8 mouse cellular contexts compared by ENCODE assay signal in the genomic region with DNA sequence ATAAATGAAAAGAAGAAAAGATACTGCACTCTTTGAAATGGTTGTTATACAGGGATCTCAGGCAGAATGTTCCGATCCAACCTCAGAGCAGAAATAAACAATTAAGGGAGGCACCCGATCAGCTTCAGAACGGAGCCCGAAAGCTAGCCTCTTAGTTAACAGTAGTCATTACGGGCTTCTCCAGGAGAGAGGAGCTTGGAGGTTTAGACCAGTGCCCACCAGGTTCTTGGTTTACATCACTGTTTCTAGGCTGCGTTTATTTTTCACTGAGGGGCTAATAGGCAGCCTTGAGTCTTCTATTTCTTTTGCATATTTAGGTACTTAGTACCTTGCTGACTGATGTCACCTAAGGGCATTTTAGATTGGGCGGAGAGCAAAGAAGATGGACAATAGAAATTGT. TPM values are rescaled to one million over a fixed set of nuclear protein-coding genes. Genes with fewer than 3 reads are reported as not detected.
DNase-seq lines count a peak whose midpoint lies in the region; ATAC-seq and TF ChIP-seq lines count a peak whose summit lies in the region.
"Had no signal": no experiment of that assay in that cellular context is flagged by ENCODE, and none has a peak within 500 bp of the region (broad histone marks: within the 10 kb centered on the region; RNA-seq: fewer than 3 reads in every experiment).

No protein-coding gene starts in this region.

- no peaks in the 10 kb centered on the region for H3K9me3 ChIP-seq in lung, embryonic 16.5 days (ENCODE audit: control insufficient read depth, low read length)
- H3K9me3 ChIP-seq in hindbrain, embryonic 10.5 days: no peaks in the 10 kb centered on the region
- no peaks in the 10 kb centered on the region for H3K9me3 ChIP-seq in limb, embryonic 14.5 days (ENCODE audit: control insufficient read depth, low read length)
- no peaks in the 10 kb centered on the region for H3K9me3 ChIP-seq in stomach, embryonic 16.5 days (replicated peaks; ENCODE audit: control insufficient read depth, low read length)

- peak overlapping the region; percentile 61 for H3K4me2 ChIP-seq in lung, embryonic 16.5 days (ENCODE audit: low read depth, low read length)
- peak overlapping the region; percentile 94 for H3K4me2 ChIP-seq in limb, embryonic 14.5 days (replicated peaks; ENCODE audit: low read depth, low read length, severe bottlenecking)
- H3K4me2 ChIP-seq in stomach, embryonic 16.5 days (ENCODE audit: low read depth, low read length): peak overlapping the region; percentile 70

- peaks cover 2% of the 10 kb centered on the region; the same call in 1 of the 2 replicates for H3K27me3 ChIP-seq in lung, embryonic 16.5 days (ENCODE audit: control insufficient read depth, insufficient read depth, low read depth, low read length)
- H3K27me3 ChIP-seq in hindbrain, embryonic 10.5 days (ENCODE audit: insufficient read depth, poor library complexity, severe bottlenecking): peaks cover 15% of the 10 kb centered on the region; the same call in 1 of the 2 replicates
- H3K27me3 ChIP-seq in limb, embryonic 14.5 days (ENCODE audit: control insufficient read depth, insufficient read depth, low read length): no peaks in the 10 kb centered on the region
- H3K27me3 ChIP-seq in stomach, embryonic 16.5 days (ENCODE audit: control insufficient read depth, insufficient read depth, low read length): no peaks in the 10 kb centered on the region; the same call in 1 of the 2 replicates

- 64% methylated on average over 7 of the region's 7 CpGs for WGBS in lung, embryonic 16.5 days
- WGBS in hindbrain, embryonic 10.5 days: 65% methylated on average over 7 of the region's 7 CpGs
- 60% methylated on average over 7 of the region's 7 CpGs for WGBS in limb, embryonic 14.5 days
- 51% methylated on average over 7 of the region's 7 CpGs for WGBS in stomach, embryonic 16.5 days

- DNase-seq in lung, postnatal 36 days: no peak
- no peak for DNase-seq in hindbrain, embryonic 10.5 days (ENCODE audit: low spot score)
- no peak for DNase-seq in limb, embryonic 14.5 days (ENCODE audit: low spot score)
- DNase-seq in yolk sac, embryonic 10.5 days (ENCODE audit: low spot score): no peak
- DNase-seq in lung, postnatal 4 days: no peak

- H3K4me3 ChIP-seq in lung, embryonic 16.5 days (ENCODE audit: low read length): no peak overlapping the region
- H3K4me3 ChIP-seq in hindbrain, embryonic 10.5 days: peak overlapping the region; percentile 65
- H3K4me3 ChIP-seq in limb, embryonic 14.5 days (replicated peaks; ENCODE audit: low read length): peak overlapping the region; percentile 47
- no peak overlapping the region for H3K4me3 ChIP-seq in stomach, embryonic 16.5 days (replicated peaks; ENCODE audit: low read length)

- peaks cover 4% of the 10 kb centered on the region; the same call in 1 of the 2 replicates for H3K4me1 ChIP-seq in lung, embryonic 16.5 days (replicated peaks; ENCODE audit: control insufficient read depth, insufficient read depth, low read length)
- peaks cover 22% of the 10 kb centered on the region for H3K4me1 ChIP-seq in hindbrain, embryonic 10.5 days (replicated peaks)
- peaks cover 8% of the 10 kb centered on the region; the same call in 1 of the 2 replicates for H3K4me1 ChIP-seq in limb, embryonic 14.5 days (ENCODE audit: control insufficient read depth, insufficient read depth, low read length)
- peaks cover 7% of the 10 kb centered on the region; the same call in 1 of the 2 replicates for H3K4me1 ChIP-seq in stomach, embryonic 16.5 days (ENCODE audit: control insufficient read depth, insufficient read depth, low read length)

- no peak overlapping the region for H3K9ac ChIP-seq in lung, embryonic 16.5 days (ENCODE audit: low read length)
- H3K9ac ChIP-seq in limb, embryonic 14.5 days (ENCODE audit: low read depth, low read length, severe bottlenecking): peak overlapping the region; percentile 63; the same call in 1 of the 2 replicates
- no peak overlapping the region for H3K9ac ChIP-seq in stomach, embryonic 16.5 days (ENCODE audit: low read length)

- ATAC-seq in lung, embryonic 16.5 days (ENCODE audit: low read depth): no peak
- ATAC-seq in limb, embryonic 14.5 days (ENCODE audit: low FRiP score, low read depth): no peak
- ATAC-seq in stomach, embryonic 16.5 days (ENCODE audit: insufficient read depth, low FRiP score): no peak

- H3K27ac ChIP-seq in lung, embryonic 16.5 days (ENCODE audit: low read length): no peak overlapping the region
- peak overlapping the region; percentile 86 for H3K27ac ChIP-seq in hindbrain, embryonic 10.5 days
- no peak overlapping the region for H3K27ac ChIP-seq in limb, embryonic 14.5 days (replicated peaks; ENCODE audit: low read depth, low read length)
- no peak overlapping the region for H3K27ac ChIP-seq in stomach, embryonic 16.5 days (ENCODE audit: low read length)

- no peak for TF ChIP-seq POLR2A in limb, embryonic 14.5 days (IDR thresholded peaks at IDR 0.05; ENCODE audit: borderline replicate concordance, extremely low read depth, insufficient read depth, insufficient read length)

- H3K36me3 ChIP-seq in lung, embryonic 16.5 days (ENCODE audit: control insufficient read depth, insufficient read depth, low read length): no peaks in the 10 kb centered on the region
- no peaks in the 10 kb centered on the region for H3K36me3 ChIP-seq in hindbrain, embryonic 10.5 days
- H3K36me3 ChIP-seq in limb, embryonic 14.5 days (ENCODE audit: control insufficient read depth, insufficient read depth, low read length): no peaks in the 10 kb centered on the region
- H3K36me3 ChIP-seq in stomach, embryonic 16.5 days (ENCODE audit: control insufficient read depth, insufficient read depth, low read length): no peaks in the 10 kb centered on the region

RNA-seq across cellular contexts. Expression of a gene that starts 0.5 kb away (rescaled TPM):
- polyA plus RNA-seq in lung, embryonic 16.5 days (2015; fragmentation: Nextera tagmentation; extraction: Ambion mirVana): 0.38 TPM in 1 of 2 replicates, not detected in the other
- 0.39 and 0.41 TPM in 2 replicates for polyA plus RNA-seq in hindbrain, embryonic 10.5 days (2016; fragmentation: Nextera tagmentation; extraction: Ambion mirVana)
- 0.18 and 0.28 TPM in 2 replicates for polyA plus RNA-seq in limb, embryonic 14.5 days (2012; rRNA removed)
- polyA plus RNA-seq in limb, embryonic 14.5 days (2014; fragmentation: Nextera tagmentation; extraction: Ambion mirVana): not detected in 2 replicates
- not detected in 2 replicates for polyA plus RNA-seq in stomach, embryonic 16.5 days (2015; fragmentation: Nextera tagmentation; extraction: Ambion mirVana)
- polyA plus RNA-seq: small intestine, adult 2 months had no signal

Comparison
In these comparisons a context has a peak if more than half of its experiments do, and no peak if none do; other contexts are left out.
1. H3K4me3 ChIP-seq: peak in hindbrain, embryonic 10.5 days (single experiment) and limb, embryonic 14.5 days (single experiment); none in lung, embryonic 16.5 days (single experiment) and stomach, embryonic 16.5 days (single experiment).
2. Peak in every context shown above with its lines, with median percentiles within 50 percentile points of each other: H3K4me2 ChIP-seq.